Mouse (Mus musculus) mesoderm, embryonic 11.5 days (tissue): ENCODE measurements around the gene Dctpp1.

Source experiments
- DNase-seq: peaks from one replicate; pipeline ENCODE4 v3.0.0-alpha.2; 2012; ENCODE audit warnings: low read depth, low spot score

Dctpp1 gene

DNA sequence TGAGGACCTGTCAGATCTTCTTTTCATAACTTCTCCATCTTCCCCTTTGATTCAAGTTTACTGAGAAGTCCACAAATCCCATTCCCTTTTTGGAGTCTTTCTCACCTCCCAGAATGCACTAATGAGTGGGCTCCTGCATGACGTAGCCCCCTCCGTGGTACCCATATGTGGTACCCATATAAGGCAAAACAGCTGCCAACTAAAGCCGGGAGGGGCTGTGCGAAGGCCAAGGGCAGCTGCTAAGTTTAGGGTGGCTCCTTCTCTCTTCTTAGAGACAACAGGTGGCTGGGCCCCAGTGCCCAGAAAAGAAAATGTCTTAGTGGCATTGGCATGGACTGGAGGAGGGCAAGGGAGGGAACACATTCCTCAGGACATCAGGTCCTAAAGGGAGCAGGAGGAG lies 50.2 kb downstream of the Dctpp1 start:
- no peak for DNase-seq

DNA sequence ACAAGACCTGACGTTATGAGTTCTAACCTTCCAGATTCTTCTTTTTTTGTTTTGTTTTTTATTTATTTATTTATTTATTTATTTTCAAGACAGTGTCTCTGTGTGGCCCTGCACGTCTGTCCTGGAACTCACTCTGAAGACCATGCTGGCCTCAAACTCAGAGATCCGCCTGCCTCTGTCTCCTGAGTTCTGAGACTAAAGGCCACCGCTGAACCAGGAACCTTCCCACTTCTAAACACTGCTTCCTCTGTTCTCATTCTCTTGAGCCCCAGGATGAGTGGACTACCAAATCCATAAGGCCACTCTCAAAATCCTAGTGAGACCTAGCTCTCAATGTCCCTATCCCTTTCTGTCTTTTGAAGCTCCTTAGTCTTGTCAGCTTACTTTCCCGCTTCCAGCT lies 50.7 kb downstream of the Dctpp1 start:
- no peak for DNase-seq

DNA sequence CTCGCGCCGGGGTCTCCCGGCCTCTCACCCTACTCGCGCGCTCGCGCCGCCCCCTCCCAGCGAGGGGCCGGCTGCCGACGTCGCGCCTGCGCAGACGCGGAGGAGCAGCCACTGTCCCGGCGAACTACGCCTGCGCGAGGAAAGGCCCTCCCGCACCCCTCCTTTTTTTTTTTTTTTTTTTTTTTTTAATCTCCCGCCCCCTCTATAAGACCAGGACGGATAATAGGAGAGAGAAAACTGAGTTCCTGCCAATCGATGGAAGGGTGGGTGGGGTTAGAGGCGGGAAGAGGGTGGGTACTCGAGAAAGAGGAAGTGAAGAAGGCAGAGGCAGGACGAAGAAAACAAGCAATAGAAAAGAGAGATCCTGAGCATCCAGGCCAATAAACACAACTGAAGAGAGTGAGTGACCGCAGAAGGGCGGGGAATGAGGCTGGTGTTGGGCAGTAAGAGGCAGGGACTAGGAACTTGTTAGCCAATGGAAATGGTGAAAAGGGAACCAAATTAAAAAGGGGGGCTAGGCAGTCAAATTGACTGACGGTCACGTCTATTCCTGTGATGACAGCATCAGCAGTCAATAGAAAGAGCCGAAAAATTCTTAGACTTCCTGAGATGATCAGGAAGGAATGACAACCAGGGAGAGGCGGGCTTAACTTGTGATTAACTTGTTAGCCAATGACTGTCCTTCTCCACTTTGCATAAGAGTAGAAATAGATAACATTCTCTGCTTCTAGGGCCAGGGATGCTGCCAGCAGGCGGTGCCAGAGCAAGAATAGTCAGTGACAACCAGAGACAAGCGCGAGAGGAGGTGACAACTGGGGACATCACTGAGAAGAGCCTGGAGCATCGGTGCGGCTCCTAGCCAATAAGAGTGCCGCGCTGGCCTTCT lies 51.7 kb downstream of the Dctpp1 start, which contains the start of gene Mylpf:
Gene Mylpf (plus strand): TSS at position 338 of the 886 bp plus-strand sequence.
- peak; percentile 96 for DNase-seq

DNA sequence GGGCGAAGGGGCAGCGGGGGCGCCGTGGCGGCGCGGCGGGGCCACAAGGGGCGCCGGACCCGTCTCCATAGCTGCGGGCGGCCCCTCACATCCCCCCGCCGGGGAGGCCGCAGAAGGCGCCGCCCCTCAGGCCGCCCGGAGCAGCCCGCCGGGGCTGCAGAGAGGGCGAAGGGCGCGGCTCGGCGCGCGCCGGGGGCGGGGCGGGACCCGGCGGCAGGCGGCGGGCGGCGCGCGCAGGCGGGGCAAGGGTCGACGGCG lies 52.3 kb downstream of the Dctpp1 start, which contains the start of gene Tbc1d10b:
Gene Tbc1d10b (minus strand): TSS at position 174 of the 258 bp plus-strand sequence.
- DNase-seq = no peak

DNA sequence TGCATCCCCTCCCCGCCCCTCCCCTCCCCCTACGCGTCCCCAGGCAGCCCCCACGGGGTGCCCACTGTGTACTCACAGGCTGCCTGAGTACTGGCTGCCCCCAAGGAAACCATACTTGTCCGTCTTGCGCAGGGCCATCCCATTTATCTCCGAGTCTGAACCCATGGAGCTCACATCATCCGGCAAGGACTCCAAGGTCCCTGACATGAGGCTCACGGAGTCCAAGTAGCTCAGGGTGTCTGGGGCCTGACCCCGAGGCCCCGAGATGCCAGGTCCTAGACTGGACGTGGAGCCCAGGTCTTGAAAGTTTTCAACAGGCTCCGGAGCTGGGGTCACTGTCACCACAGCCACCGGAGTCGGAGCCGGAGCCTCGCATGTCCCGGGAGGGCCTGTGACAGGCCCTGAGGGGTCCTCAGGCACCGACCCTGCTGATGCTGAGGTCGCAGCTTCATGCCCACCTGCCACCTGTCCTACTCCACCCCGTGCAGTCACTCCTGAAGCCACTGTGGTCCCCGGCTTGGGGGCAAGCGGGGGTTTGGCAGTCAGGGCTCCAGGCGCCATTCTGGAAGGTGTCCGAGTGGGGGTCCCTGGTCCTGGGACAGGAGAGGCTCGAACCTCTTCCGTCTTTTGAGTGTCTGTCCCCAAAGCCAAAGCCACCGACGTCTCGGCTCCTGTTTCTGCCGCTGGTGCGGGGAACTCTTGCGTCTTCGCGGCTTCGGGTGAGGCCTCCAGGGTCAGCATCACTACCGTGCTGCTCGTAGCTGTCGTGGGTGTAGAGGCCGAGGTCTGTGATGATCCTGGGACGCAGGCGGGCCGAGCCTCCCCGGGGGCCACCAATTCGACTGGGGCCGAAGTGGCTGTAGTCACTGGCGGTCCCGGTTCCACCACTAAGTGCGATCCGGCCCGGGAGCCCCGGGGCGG lies 52.9 kb downstream of the Dctpp1 start:
- no peak for DNase-seq
